Mouse (Mus musculus): ENCODE measurements around the gene Smarcb1. TPM values are rescaled to one million over a fixed set of nuclear protein-coding genes. Genes with fewer than 3 reads are reported as not detected.
"Not testable (repeated sequence)": the region's sequence is repeated elsewhere in the genome, so short reads cannot be mapped to it uniquely, and the experiment has no call there.

Smarcb1 gene
- polyA plus RNA-seq, 1 experiment from 2014 or later: 250 TPM

DNA sequence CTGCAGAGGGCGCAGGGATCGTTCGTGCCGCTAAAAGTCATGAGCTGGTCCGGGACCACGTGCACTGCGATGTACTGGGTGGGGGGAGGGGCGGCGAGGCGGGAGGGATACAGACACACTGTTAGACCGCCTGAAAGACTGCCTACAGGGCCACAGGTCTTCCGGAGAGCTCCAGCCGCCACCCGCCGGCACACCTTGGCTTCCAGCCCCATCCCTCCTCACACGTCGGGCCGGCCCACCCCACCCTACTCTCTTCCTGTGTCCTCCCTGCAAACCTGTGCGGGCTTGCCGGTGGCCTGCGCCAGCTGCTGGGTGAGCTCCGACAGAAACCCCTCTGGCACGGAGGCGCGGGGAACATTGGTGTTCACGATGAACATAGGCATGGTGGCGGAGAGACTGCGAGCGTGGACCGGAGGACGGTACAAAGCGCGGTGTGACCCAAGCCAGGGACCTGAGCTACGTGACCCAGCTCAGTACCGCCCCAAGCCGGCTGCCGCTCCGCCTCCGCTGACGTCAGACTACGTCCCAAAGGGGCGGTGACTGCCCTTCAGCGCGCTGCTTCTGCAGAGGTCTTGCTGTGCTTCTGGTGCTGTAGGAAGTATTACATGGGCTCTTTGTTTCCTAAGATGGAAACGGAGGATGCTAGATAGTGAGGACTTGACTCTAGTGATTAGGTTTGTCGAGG, 61.5 kb downstream of the Smarcb1 start, which contains the start of gene Mif:
Gene Mif, minus strand, starts transcription at position 455 of the 685 bp plus-strand sequence.
- Histone ChIP-seq H3K9ac (replicated peaks; ENCODE audit: low read length) (peak within 1 kb of the TSS; percentile 93), H3K4me3 (ENCODE audit: low read length) (peak within 1 kb of the TSS; percentile 80), H3K4me1 (ENCODE audit: insufficient read depth, low read length) (peaks cover 20% of the 10 kb centered on the region), H3K36me3 (ENCODE audit: insufficient read depth, low read length) (peaks cover 17% of the 10 kb centered on the region), H3K27ac (ENCODE audit: low read length) (peak within 1 kb of the TSS; percentile 95), H3K4me2 (replicated peaks; ENCODE audit: low read depth, low read length) (peak within 1 kb of the TSS; percentile 69)
- H3K27me3 ChIP-seq (ENCODE audit: insufficient read depth, low read length); H3K9me3 ChIP-seq (ENCODE audit: low read length): not testable (repeated sequence)
- 1% methylated on average over 43 of the region's 46 CpGs for WGBS
- ATAC-seq (ENCODE audit: low FRiP score, low TSS enrichment): peak; percentile 96

DNA sequence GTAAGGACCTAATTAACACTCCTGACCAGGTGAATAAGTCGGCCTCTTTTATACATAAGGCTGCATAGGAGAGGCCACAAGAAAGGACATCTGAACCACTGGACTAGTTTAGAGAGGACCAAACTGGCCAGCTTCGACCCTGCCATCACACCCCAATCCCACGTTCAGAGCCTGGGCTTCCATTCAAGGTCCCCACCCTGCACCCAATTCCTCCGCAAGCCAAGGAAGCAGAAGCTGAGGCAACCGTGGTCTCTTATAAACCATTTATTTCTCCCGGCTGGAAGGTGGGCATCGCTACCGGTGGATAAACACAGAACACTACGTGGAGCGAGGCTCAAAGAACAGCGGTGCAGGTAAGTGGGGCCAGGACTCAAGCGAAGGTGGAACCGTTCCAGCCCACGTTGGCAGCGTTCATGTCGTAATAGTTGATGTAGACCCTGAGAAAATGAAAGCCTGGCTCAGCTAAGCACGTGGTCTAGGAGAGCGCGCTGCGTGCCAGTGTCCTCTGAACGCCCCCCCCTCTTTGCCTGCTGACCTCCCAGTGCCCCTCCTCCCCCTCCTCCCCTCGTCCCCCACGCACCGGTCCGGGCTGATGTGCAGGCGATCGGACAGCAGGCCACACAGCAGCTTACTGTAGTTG, 62.2 kb downstream of the Smarcb1 start:
- H3K4me3 ChIP-seq (ENCODE audit: low read length): peak overlapping the region; percentile 80
- peaks cover 17% of the 10 kb centered on the region for H3K36me3 ChIP-seq (ENCODE audit: insufficient read depth, low read length)
- H3K27ac ChIP-seq (ENCODE audit: low read length): peak overlapping the region; percentile 95
- peaks cover 20% of the 10 kb centered on the region for H3K4me1 ChIP-seq (ENCODE audit: insufficient read depth, low read length)
- no peaks in the 10 kb centered on the region for H3K27me3 ChIP-seq (ENCODE audit: insufficient read depth, low read length)
- H3K4me2 ChIP-seq (replicated peaks; ENCODE audit: low read depth, low read length): peak overlapping the region; percentile 69
- H3K9me3 ChIP-seq (ENCODE audit: low read length): no peaks in the 10 kb centered on the region
- peak overlapping the region; percentile 93 for H3K9ac ChIP-seq (replicated peaks; ENCODE audit: low read length)
- WGBS: 2% methylated on average over 20 of the region's 27 CpGs
- ATAC-seq (ENCODE audit: low FRiP score, low TSS enrichment): peak; percentile 70

DNA sequence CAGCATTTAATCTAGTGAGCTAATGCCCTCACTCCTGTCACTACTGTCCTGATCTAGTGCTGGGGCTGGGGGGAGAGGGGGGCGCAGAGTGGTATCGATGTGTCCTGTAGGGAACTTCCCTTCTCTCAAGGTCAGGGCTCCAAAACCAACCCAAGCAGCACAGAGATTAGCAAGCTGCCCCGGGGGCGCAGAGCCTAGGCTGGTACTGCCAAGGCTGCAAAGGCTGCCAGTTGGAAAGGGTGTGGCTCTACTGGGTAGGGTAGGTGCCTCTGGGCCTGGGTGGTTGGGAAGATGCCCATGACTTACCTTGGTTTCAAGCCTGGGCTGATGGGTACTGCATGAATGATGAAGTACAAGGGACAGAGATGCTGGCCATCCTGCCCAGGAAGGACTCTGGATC, 63.8 kb downstream of the Smarcb1 start:
- Histone ChIP-seq H3K36me3 (ENCODE audit: insufficient read depth, low read length) (peaks cover 17% of the 10 kb centered on the region), H3K4me1 (ENCODE audit: insufficient read depth, low read length) (peaks cover 20% of the 10 kb centered on the region), H3K9me3 (ENCODE audit: low read length) (no peaks in the 10 kb centered on the region), H3K9ac (replicated peaks; ENCODE audit: low read length) (no peak overlapping the region), H3K27me3 (ENCODE audit: insufficient read depth, low read length) (no peaks in the 10 kb centered on the region), H3K4me3 (ENCODE audit: low read length) (no peak overlapping the region), H3K4me2 (replicated peaks; ENCODE audit: low read depth, low read length) (no peak overlapping the region), H3K27ac (ENCODE audit: low read length) (no peak overlapping the region)
- ATAC-seq (ENCODE audit: low FRiP score, low TSS enrichment): no peak
- 87% methylated on average over 4 of the region's 4 CpGs for WGBS

DNA sequence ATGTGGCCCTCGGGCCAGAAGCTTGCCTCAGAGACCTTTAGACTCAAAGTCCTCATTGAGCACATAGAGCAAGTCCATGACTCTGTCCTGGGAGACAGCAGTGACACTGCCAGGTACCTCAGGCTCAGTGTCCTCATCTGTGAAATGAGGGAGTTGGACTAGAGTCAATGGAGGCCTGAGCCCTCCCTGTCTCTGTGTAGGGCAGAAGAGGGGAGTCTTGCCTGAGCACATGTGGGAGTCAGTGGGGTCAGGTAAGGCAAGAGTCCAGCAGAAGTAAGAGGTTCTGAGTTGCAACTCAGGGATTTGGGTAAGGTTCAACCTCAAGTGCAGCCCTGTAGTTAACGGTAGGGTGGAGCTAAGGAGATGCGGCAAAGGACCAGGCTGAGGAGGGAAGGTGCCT, 64.4 kb downstream of the Smarcb1 start:
- 72% methylated on average over 3 of the region's 3 CpGs for WGBS
- H3K36me3 ChIP-seq (ENCODE audit: insufficient read depth, low read length): peaks cover 17% of the 10 kb centered on the region
- H3K27me3 ChIP-seq (ENCODE audit: insufficient read depth, low read length): no peaks in the 10 kb centered on the region
- H3K9ac ChIP-seq (replicated peaks; ENCODE audit: low read length): no peak overlapping the region
- peaks cover 20% of the 10 kb centered on the region for H3K4me1 ChIP-seq (ENCODE audit: insufficient read depth, low read length)
- no peak overlapping the region for H3K4me2 ChIP-seq (replicated peaks; ENCODE audit: low read depth, low read length)
- H3K9me3 ChIP-seq (ENCODE audit: low read length): no peaks in the 10 kb centered on the region
- no peak overlapping the region for H3K27ac ChIP-seq (ENCODE audit: low read length)
- H3K4me3 ChIP-seq (ENCODE audit: low read length): no peak overlapping the region
- ATAC-seq (ENCODE audit: low FRiP score, low TSS enrichment): no peak

DNA sequence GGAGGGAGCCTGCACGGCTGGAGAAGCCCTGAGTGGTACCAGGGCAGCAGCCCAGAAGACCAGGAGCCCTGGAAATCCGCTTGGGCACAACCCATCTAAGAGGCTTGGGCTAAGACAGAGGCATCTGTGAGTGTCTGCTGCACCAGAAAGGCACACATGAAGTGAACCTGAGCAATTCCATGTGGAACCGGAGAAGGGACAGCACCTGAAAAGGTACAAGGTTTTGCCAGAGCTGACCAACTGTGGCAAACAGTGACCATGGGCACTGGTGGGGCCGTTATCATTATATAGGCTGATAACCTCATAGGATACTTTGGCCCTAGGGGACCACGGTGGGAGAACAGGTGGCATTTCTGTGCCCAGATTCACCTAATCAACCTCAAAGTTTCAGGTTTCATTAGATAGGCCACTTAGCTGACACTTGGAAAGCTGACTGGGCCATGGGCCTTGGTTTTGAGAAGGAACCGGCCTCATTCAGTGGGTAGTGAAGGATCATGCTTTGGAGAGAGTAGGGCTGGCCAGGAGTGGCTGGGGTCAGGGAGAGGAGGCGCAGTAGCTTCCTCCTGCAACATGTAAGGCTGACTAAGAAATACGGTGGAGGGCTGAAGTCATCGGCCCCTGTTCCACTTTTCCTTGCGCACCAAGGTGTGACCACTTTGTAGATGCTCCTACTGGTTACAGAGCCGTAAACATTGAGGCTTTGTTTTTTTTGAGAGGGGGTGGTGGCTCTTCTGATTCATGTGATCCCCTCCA, 65.1 kb downstream of the Smarcb1 start:
- peaks cover 24% of the 10 kb centered on the region for H3K4me1 ChIP-seq (ENCODE audit: insufficient read depth, low read length)
- no peak for ATAC-seq (ENCODE audit: low FRiP score, low TSS enrichment)
- no peaks in the 10 kb centered on the region for H3K27me3 ChIP-seq (ENCODE audit: insufficient read depth, low read length)
- H3K4me2 ChIP-seq (replicated peaks; ENCODE audit: low read depth, low read length): no peak overlapping the region
- H3K36me3 ChIP-seq (ENCODE audit: insufficient read depth, low read length): peaks cover 17% of the 10 kb centered on the region
- no peaks in the 10 kb centered on the region for H3K9me3 ChIP-seq (ENCODE audit: low read length)
- H3K9ac ChIP-seq (replicated peaks; ENCODE audit: low read length): no peak overlapping the region
- no peak overlapping the region for H3K27ac ChIP-seq (ENCODE audit: low read length)
- 74% methylated on average over 11 of the region's 11 CpGs for WGBS
- H3K4me3 ChIP-seq (ENCODE audit: low read length): no peak overlapping the region

DNA sequence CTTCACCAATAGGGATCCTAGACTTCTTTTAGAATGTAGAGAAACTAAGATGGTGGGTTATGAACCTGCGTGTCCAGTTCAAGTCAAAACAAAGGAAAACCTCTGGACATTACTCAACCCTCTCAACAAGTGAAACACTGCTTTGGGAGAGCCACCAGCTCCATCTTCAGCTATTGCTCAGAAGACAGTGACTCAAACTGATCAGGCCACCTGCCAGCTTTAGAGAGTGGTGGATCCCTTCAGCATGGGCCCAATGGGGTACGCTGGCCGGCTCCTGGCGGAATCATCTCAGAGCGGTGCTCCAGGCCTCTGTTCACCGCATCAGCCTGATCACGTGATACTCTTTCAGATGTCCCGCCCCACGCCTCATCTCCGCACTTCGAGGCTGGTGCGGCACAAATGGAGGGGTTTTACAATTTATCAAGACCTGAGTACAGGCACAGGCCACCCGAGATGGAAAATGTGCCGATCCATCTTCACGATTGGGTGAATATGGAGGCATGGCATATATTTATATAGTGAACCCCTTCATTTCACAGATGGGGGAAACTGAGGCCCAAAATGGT, 65.9 kb downstream of the Smarcb1 start:
- H3K27me3 ChIP-seq (ENCODE audit: insufficient read depth, low read length): no peaks in the 10 kb centered on the region
- H3K9ac ChIP-seq (replicated peaks; ENCODE audit: low read length): no peak overlapping the region
- H3K4me2 ChIP-seq (replicated peaks; ENCODE audit: low read depth, low read length): no peak overlapping the region
- peaks cover 26% of the 10 kb centered on the region for H3K4me1 ChIP-seq (ENCODE audit: insufficient read depth, low read length)
- 90% methylated on average over 15 of the region's 15 CpGs for WGBS
- no peak overlapping the region for H3K27ac ChIP-seq (ENCODE audit: low read length)
- H3K9me3 ChIP-seq (ENCODE audit: low read length): no peaks in the 10 kb centered on the region
- no peak overlapping the region for H3K4me3 ChIP-seq (ENCODE audit: low read length)
- ATAC-seq (ENCODE audit: low FRiP score, low TSS enrichment): no peak
- H3K36me3 ChIP-seq (ENCODE audit: insufficient read depth, low read length): peaks cover 17% of the 10 kb centered on the region

DNA sequence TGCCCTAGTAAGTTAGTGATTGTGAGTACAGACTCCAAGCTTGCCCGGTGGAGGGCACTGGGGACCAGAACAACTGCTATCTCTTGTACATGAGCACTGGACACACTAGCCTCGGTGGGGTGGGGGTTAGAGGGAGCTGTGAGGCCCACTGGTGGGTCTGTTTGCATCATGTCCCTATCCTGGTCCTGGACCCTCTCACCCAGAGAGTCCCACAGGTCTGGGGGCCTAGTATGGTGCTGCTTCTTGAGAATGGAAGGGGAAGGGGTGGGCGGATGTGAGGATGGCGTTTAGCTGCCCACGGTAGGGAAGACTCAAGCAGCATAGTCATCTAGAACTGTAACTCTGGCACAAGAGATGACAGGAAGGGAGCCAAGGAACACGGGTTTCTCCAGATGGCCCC, 66.6 kb downstream of the Smarcb1 start:
- Histone ChIP-seq H3K27ac (ENCODE audit: low read length) (no peak overlapping the region), H3K36me3 (ENCODE audit: insufficient read depth, low read length) (peaks cover 17% of the 10 kb centered on the region), H3K27me3 (ENCODE audit: insufficient read depth, low read length) (no peaks in the 10 kb centered on the region), H3K4me1 (ENCODE audit: insufficient read depth, low read length) (peaks cover 26% of the 10 kb centered on the region), H3K4me2 (replicated peaks; ENCODE audit: low read depth, low read length) (no peak overlapping the region), H3K9ac (replicated peaks; ENCODE audit: low read length) (no peak overlapping the region), H3K4me3 (ENCODE audit: low read length) (no peak overlapping the region), H3K9me3 (ENCODE audit: low read length) (no peaks in the 10 kb centered on the region)
- WGBS: 84% methylated on average over 6 of the region's 6 CpGs
- ATAC-seq (ENCODE audit: low FRiP score, low TSS enrichment): no peak

DNA sequence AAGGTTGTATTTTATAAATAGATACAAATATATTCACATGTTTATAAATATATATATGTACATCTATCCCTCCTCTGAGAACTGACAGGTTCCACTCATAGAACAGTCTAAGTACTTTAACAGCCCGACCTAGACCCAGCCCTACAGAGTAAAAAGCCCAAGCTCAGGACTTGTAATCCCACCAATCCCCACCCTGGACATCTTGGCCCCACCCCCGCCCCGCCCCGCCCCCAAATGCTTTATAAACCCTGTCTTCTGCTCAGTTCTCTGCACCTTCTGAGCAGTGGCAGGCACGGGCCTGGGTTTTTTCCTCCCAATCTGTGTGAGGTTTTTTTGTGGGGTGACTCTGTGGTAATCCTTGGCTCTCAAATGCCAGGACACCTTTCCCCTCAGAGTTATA, 67.3 kb downstream of the Smarcb1 start:
- no peak for ATAC-seq (ENCODE audit: low FRiP score, low TSS enrichment)

DNA sequence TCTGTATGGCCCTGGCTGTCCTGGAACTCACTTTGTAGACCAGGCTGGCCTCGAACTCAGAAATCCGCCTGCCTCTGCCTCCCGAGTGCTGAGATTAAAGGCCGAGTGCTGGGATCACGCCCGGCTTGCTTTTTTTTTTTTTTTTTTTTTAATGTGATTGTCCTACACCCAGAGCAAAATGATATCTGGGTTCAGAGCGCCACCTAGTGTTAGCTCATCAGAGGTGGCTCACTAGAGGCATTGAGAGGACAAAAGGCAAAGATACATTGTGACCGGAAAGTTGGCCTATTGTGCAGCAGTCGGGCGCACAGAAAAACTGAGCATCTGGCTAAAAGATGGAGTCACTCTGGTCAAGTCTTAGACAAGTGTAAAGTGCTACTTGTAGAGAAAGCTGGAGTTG, 68.0 kb downstream of the Smarcb1 start:
- no peak overlapping the region for H3K9ac ChIP-seq (replicated peaks; ENCODE audit: low read length)
- no peaks in the 10 kb centered on the region for H3K27me3 ChIP-seq (ENCODE audit: insufficient read depth, low read length)
- no peak overlapping the region for H3K27ac ChIP-seq (ENCODE audit: low read length)
- WGBS: 30% methylated on average over 10 of the region's 10 CpGs
- peaks cover 19% of the 10 kb centered on the region for H3K4me1 ChIP-seq (ENCODE audit: insufficient read depth, low read length)
- no peak overlapping the region for H3K4me2 ChIP-seq (replicated peaks; ENCODE audit: low read depth, low read length)
- peaks cover 17% of the 10 kb centered on the region for H3K36me3 ChIP-seq (ENCODE audit: insufficient read depth, low read length)
- ATAC-seq (ENCODE audit: low FRiP score, low TSS enrichment): no peak; the same call in 1 of the 2 replicates
- H3K9me3 ChIP-seq (ENCODE audit: low read length): no peaks in the 10 kb centered on the region
- H3K4me3 ChIP-seq (ENCODE audit: low read length): no peak overlapping the region

More for the DNA sequence above, 67.3 kb downstream of the Smarcb1 start:
- WGBS: 39% methylated on average over 5 of the region's 5 CpGs
- Histone ChIP-seq H3K4me3 (ENCODE audit: low read length) (no peak overlapping the region), H3K4me2 (replicated peaks; ENCODE audit: low read depth, low read length) (no peak overlapping the region), H3K27ac (ENCODE audit: low read length) (no peak overlapping the region), H3K4me1 (ENCODE audit: insufficient read depth, low read length) (peaks cover 25% of the 10 kb centered on the region), H3K9me3 (ENCODE audit: low read length) (no peaks in the 10 kb centered on the region), H3K27me3 (ENCODE audit: insufficient read depth, low read length) (no peaks in the 10 kb centered on the region), H3K9ac (replicated peaks; ENCODE audit: low read length) (no peak overlapping the region), H3K36me3 (ENCODE audit: insufficient read depth, low read length) (peaks cover 17% of the 10 kb centered on the region)
